ENCODE assay signal across 8 mouse cellular contexts in the genomic region with DNA sequence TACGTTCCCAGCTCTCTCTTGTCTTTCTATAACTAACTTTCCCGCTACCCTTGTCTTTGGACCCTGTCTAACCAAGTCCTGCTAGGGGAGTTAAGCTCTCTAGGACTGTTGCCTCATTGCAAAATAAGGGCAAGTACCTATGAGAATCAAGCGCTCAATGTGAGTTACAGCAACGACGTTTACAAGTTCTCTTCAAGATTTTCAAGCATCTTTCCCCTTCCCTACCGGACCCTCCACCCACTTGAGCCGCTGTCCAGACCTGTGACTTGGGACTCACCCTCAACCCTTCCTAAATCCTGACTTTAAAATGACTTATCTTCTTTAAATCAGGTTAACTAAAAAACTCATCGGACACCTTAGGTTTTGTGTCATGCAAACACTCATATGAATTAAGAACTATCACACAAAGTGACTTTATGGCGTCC. TPM values are rescaled to one million over a fixed set of nuclear protein-coding genes. Genes with fewer than 3 reads are reported as not detected.
DNase-seq lines count a peak whose midpoint lies in the region; ATAC-seq and TF ChIP-seq lines count a peak whose summit lies in the region.

No protein-coding gene starts in this region.

- H3K9ac ChIP-seq in forebrain, embryonic 12.5 days = peak overlapping the region; percentile 88
- H3K9ac ChIP-seq in intestine, postnatal 0 days (ENCODE audit: low read depth, low read length) = peak overlapping the region; percentile 93
- H3K9ac ChIP-seq in midbrain, embryonic 14.5 days (replicated peaks; ENCODE audit: low read length) = peak overlapping the region; percentile 99

- no peaks in the 10 kb centered on the region for H3K9me3 ChIP-seq in forebrain, embryonic 12.5 days
- H3K9me3 ChIP-seq in intestine, postnatal 0 days (ENCODE audit: control insufficient read depth) = no peaks in the 10 kb centered on the region
- no peaks in the 10 kb centered on the region for H3K9me3 ChIP-seq in midbrain, embryonic 14.5 days (ENCODE audit: control insufficient read depth, low read length)

- no peaks in the 10 kb centered on the region for H3K27me3 ChIP-seq in forebrain, embryonic 12.5 days
- no peaks in the 10 kb centered on the region for H3K27me3 ChIP-seq in intestine, postnatal 0 days (replicated peaks; ENCODE audit: control insufficient read depth, insufficient read depth, low read length)
- no peaks in the 10 kb centered on the region for H3K27me3 ChIP-seq in midbrain, embryonic 14.5 days (ENCODE audit: control insufficient read depth, insufficient read depth, low read length)

- no peaks in the 10 kb centered on the region for H3K36me3 ChIP-seq in forebrain, embryonic 12.5 days (replicated peaks)
- H3K36me3 ChIP-seq in intestine, postnatal 0 days (ENCODE audit: control insufficient read depth, insufficient read depth) = no peaks in the 10 kb centered on the region
- no peaks in the 10 kb centered on the region for H3K36me3 ChIP-seq in midbrain, embryonic 14.5 days (ENCODE audit: control insufficient read depth, insufficient read depth, low read length)

- intact Hi-C loops in gastrocnemius, postnatal 36 days (cut with DNase I) = no loop called here

- TF ChIP-seq CTCF in intestine, postnatal 0 days (IDR thresholded peaks at IDR 0.05; ENCODE audit: low read depth) = no peak

- H3K4me1 ChIP-seq in forebrain, embryonic 12.5 days = peaks cover 16% of the 10 kb centered on the region
- 0 out of 2 replicates have a peak, but pooled peaks cover 3% of the 10 kb centered on the region for H3K4me1 ChIP-seq in intestine, postnatal 0 days (replicated peaks; ENCODE audit: control insufficient read depth, insufficient read depth, low read length)
- H3K4me1 ChIP-seq in midbrain, embryonic 14.5 days (ENCODE audit: control insufficient read depth, insufficient read depth, low read length) = 0 out of 2 replicates have a peak, but pooled peaks cover 3% of the 10 kb centered on the region

- 3% methylated on average over 9 of the region's 9 CpGs for WGBS in forebrain, embryonic 12.5 days
- WGBS in intestine, postnatal 0 days = 8% methylated on average over 9 of the region's 9 CpGs
- WGBS in midbrain, embryonic 14.5 days = 5% methylated on average over 9 of the region's 9 CpGs

- peak overlapping the region; percentile 79 for H3K4me3 ChIP-seq in forebrain, embryonic 12.5 days (replicated peaks)
- H3K4me3 ChIP-seq in intestine, postnatal 0 days (ENCODE audit: low read depth, low read length) = peak overlapping the region; percentile 68
- H3K4me3 ChIP-seq in midbrain, embryonic 14.5 days (replicated peaks; ENCODE audit: low read depth, low read length) = peak overlapping the region; percentile 77

- peak overlapping the region; percentile 71 for H3K4me2 ChIP-seq in forebrain, embryonic 12.5 days
- peak overlapping the region; percentile 76 for H3K4me2 ChIP-seq in intestine, postnatal 0 days (replicated peaks; ENCODE audit: low read depth)
- H3K4me2 ChIP-seq in midbrain, embryonic 14.5 days (ENCODE audit: low read length) = peak overlapping the region; percentile 58

- H3K27ac ChIP-seq in forebrain, embryonic 12.5 days = peak overlapping the region; percentile 96
- H3K27ac ChIP-seq in intestine, postnatal 0 days (ENCODE audit: low read depth, low read length) = peak overlapping the region; percentile 98
- peak overlapping the region; percentile 96 for H3K27ac ChIP-seq in midbrain, embryonic 14.5 days (replicated peaks; ENCODE audit: low read depth, low read length)

- peak; percentile 31 for DNase-seq in gastrocnemius, adult 18-20 months (ENCODE audit: low spot score)
- DNase-seq in gastrocnemius, postnatal 36 days = no peak
- DNase-seq in ES-CJ7 (ENCODE audit: low read depth, low spot score) = peak; percentile 45
- DNase-seq in midbrain, embryonic 14.5 days = peak; percentile 51
- DNase-seq in left cerebral cortex, adult 9 months (ENCODE audit: low spot score in 2 of 2) = no peak
- DNase-seq in layer of hippocampus, postnatal 36 days = no peak

- peak; percentile 7 for ATAC-seq in forebrain, embryonic 12.5 days (ENCODE audit: low FRiP score)
- ATAC-seq in intestine, postnatal 0 days = no peak
- peak; percentile 12 for ATAC-seq in midbrain, embryonic 14.5 days (ENCODE audit: low FRiP score, low TSS enrichment)

RNA-seq across cellular contexts. Expression of gene Aven, which starts 0.3 kb away (rescaled TPM):
- total RNA-seq in gastrocnemius, adult 18-20 months (2021) = 10 to 100 TPM; 11.1 to 15.5 TPM
- total RNA-seq in gastrocnemius, postnatal 36 days (2021) = 10 to 100 TPM; 16.3 to 20.3 TPM
- 5.8 and 6.6 TPM in 2 replicates for polyA plus RNA-seq in forebrain, embryonic 12.5 days (2016; fragmentation: Nextera tagmentation; extraction: Ambion mirVana)
- polyA plus RNA-seq in intestine, postnatal 0 days (2015; fragmentation: Nextera tagmentation; extraction: Ambion mirVana) = 5.0 and 5.9 TPM in 2 replicates
- polyA plus RNA-seq in midbrain, embryonic 14.5 days (2014; fragmentation: Nextera tagmentation; extraction: Ambion mirVana) = 3.2 and 4.5 TPM in 2 replicates
- 10 to 100 TPM in 1 of 2 experiments, 1 to 10 TPM in 1; 9.7 to 10.6 TPM for total RNA-seq in layer of hippocampus, postnatal 36 days (2021)

RNA-seq across cellular contexts. Expression of gene Chrm5, which starts 11.9 kb away (rescaled TPM):
- not detected for total RNA-seq in gastrocnemius, adult 18-20 months (2021)
- total RNA-seq in gastrocnemius, postnatal 36 days (2021) = not detected
- polyA plus RNA-seq in forebrain, embryonic 12.5 days (2016; fragmentation: Nextera tagmentation; extraction: Ambion mirVana) = 0.31 TPM in 1 of 2 replicates, not detected in the other
- not detected in 2 replicates for polyA plus RNA-seq in intestine, postnatal 0 days (2015; fragmentation: Nextera tagmentation; extraction: Ambion mirVana)
- 0.30 and 0.93 TPM in 2 replicates for polyA plus RNA-seq in midbrain, embryonic 14.5 days (2014; fragmentation: Nextera tagmentation; extraction: Ambion mirVana)
- 1 to 10 TPM; 6.6 to 8.8 TPM for total RNA-seq in layer of hippocampus, postnatal 36 days (2021)

RNA-seq across cellular contexts. Expression of gene Emc7, which starts 37.6 kb away (rescaled TPM):
- 10 to 100 TPM; 12.8 to 13.4 TPM for total RNA-seq in gastrocnemius, adult 18-20 months (2021)
- total RNA-seq in gastrocnemius, postnatal 36 days (2021) = 10 to 100 TPM; 11.5 to 12.7 TPM
- 11.1 and 11.5 TPM in 2 replicates for polyA plus RNA-seq in forebrain, embryonic 12.5 days (2016; fragmentation: Nextera tagmentation; extraction: Ambion mirVana)
- 20.0 and 20.6 TPM in 2 replicates for polyA plus RNA-seq in intestine, postnatal 0 days (2015; fragmentation: Nextera tagmentation; extraction: Ambion mirVana)
- polyA plus RNA-seq in midbrain, embryonic 14.5 days (2014; fragmentation: Nextera tagmentation; extraction: Ambion mirVana) = 18.3 and 19.1 TPM in 2 replicates
- 10 to 100 TPM; 44.5 to 45.3 TPM for total RNA-seq in layer of hippocampus, postnatal 36 days (2021)

Comparison
In these comparisons a context has a peak if more than half of its experiments do, and no peak if none do; other contexts are left out.
1. DNase-seq: peak in gastrocnemius, adult 18-20 months (single experiment), ES-CJ7 (single experiment) and midbrain, embryonic 14.5 days (single experiment); none in gastrocnemius, postnatal 36 days (0 of 2), left cerebral cortex, adult 9 months (0 of 2) and layer of hippocampus, postnatal 36 days (0 of 2).
2. RNA of gene Chrm5, which starts 11.9 kb away (total RNA-seq): 6.6 to 8.8 TPM in layer of hippocampus, postnatal 36 days; not detected in gastrocnemius, adult 18-20 months and not detected in gastrocnemius, postnatal 36 days; every median in the first group is over 4 times any median in the second.
3. Peak in every context shown above with its lines, with median percentiles within 50 percentile points of each other: H3K27ac ChIP-seq, H3K4me2 ChIP-seq, H3K4me3 ChIP-seq and H3K9ac ChIP-seq.